Mouse (Mus musculus) B cell, adult 2 months (primary cell): ENCODE results near the gene Tmem240.
"Not testable (repeated sequence)": the region's sequence is repeated elsewhere in the genome, so short reads cannot be mapped to it uniquely, and the experiment has no call there.

Experiments
- DNase-seq, 2 experiments: peaks; one replicate each; pipeline ENCODE4 v3.0.0; 2022

Tmem240 gene

DNA sequence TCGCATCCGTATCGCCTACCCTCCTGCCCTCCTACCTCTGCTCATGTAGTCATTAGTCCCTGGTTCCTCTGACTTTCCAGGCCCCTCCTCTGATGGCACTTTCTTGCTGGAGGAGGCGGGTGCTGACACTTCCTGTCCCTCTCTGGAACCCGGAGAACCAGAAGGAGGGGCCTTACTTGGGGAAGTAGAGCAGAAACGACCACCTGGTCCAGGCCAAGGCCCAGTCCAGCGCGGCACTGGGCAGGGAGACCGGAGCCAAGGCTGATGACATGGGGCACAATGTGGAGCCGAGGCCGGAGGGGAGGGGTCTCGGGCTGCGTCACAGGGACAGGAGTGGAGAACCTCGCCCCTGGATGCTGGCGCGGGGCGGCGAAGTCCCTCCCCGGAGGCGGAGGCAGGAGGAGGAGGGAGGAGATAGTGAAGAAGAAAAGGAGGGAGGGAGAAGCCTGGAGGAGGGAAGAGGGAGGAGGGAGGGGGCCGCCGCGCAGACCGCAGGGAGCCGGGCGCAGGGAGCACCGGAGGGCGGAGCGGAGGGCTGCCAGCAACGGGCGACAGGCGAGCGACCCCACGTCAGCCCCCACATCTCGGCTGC, at the start of gene Tmem240:
Tmem240 (plus strand) TSS at position 451 of the 592 bp plus-strand sequence.
- peak; percentile 51 to 53 for DNase-seq

DNA sequence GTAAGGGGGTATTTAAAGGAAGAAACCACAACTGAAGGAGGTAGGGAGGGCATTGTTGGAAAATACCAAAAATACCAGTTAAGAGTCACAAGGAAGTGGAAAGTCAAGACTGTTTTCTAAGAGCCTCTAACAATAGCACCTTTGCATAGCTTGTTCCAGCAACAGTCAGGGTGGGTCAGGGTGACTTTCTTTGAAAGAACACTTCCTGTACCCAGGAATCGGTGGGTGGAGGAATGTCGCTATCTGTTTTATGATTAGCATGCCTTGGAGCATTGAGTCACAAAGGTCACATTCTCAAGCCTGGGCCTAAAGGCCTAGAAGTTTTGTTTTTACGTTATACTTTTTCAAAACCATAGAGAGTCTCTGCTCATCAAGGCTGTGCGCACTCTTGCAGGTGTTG, 46.8 kb upstream of the Tmem240 start:
- not testable (repeated sequence) for DNase-seq

DNA sequence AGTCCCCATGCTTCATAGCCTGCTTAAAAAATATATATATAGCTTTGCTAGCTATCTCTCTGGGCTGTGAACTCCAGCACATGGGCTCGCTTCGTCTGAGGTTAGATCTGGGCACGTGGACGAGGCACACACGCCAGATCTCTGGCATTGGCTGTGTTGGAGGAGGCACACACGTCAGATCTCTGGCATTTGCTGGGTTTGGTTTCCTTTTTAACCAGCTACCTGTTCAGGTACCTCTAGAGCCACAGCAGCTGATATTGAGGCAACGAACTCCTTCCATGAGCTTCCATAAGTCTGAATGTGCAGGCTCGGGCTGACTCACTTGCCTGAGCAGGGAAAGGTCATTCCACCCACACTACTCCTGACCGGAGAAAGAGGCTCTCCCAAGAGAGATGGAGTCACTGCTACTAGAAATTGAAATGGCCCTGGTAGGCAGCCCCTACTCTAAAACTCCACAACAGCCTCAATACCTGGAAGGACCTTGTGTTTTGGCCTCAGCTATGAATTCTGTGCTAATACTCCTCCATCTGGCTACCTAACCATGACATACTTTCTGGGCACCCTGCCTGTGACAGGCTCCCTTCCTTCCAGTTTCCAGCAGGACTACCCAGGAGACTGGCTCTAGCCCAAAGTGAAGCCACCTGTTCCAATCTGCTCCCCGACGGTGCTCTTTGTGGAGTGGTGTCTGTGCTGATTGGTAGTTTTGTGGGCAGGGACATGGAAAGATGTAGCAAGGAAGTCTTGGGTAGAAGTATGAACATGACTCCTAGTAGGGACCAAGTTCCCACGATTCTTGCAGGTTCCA, 43.8 kb upstream of the Tmem240 start:
- DNase-seq, result no peak

DNA sequence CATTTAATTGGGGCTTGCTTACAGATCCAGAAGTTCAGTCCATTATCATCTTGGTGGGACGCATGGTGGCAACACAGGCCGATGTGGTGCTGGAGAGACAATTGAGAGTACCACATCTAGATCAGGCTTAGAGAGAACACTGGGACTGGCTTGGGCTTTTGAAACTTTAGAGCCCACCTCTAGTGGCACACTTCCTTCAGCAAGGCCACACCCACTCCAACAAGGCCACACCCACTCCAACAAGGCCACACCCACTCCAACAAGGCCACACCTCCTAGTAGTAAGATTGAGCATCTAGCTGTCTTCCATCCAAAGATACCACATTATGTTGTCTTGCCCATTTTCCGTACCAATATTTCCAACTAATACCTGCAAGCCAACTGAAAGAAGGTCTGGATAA, 42.2 kb upstream of the Tmem240 start:
- peak; percentile 54 to 66 for DNase-seq

DNA sequence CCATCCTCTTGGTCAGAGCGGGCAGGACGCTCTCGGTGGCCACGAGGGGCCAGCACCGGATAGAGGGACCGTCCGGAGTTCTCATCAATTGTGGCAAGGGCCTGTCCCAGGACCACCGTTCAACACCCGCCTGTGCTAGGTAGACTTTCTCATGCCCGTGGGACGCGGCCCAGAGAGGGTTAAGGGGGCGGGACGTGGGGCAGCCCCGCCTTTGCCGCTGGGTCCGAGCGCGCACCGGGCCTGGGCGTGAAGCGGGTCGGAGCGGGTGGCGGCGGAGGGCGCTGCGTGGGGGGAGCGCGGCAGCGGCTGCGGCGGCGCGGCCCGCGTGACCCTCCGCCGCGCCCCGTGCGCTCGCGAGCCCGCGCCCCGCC, 40.5 kb upstream of the Tmem240 start, which contains the start of gene Fndc10:
Fndc10 (plus strand) TSS at position 232 of the 371 bp plus-strand sequence.
- DNase-seq, result peak; percentile 70 to 71

DNA sequence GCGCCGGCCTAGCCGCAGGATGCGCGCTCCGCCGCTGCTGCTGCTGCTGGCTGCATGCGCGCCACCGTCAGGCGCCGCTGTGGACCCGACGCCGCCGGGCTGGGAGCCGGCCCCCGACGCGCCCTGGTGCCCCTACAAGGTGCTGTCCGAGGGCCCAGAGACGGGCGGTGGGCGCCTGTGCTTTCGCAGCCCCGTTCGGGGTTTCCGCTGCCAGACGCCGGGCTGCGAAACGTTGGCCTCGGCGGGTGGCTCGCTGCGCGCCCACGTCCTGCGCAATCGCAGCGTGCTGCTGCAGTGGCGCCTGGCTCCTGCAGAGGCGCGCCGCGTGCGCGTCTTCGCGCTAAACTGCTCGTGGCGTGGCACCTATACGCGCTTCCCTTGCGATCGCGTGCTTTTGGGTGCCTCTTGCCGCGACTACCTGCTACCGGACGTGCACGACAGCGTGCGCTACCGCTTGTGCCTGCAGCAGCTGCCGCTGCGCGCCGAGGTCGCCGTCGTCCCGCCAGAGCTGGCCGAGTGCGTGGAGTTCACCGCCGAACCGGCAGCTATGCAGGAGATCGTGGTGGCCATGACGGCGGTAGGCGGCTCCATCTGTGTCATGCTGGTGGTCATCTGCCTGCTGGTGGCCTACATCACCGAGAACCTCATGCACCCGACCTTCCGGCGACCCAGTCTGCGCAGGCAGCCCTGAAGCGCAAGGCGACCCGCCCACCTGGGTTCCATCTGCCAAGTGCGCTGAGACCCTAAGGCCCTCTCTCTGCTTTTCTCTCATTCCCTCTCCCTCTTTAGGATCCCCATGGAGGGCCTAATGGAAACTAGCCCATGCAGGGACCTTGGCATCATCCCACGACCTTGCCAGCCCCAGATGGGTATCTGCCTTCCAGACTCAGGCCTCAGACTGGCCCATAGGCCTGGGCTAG, 39.9 kb upstream of the Tmem240 start:
- peak; percentile 73 to 79 for DNase-seq

DNA sequence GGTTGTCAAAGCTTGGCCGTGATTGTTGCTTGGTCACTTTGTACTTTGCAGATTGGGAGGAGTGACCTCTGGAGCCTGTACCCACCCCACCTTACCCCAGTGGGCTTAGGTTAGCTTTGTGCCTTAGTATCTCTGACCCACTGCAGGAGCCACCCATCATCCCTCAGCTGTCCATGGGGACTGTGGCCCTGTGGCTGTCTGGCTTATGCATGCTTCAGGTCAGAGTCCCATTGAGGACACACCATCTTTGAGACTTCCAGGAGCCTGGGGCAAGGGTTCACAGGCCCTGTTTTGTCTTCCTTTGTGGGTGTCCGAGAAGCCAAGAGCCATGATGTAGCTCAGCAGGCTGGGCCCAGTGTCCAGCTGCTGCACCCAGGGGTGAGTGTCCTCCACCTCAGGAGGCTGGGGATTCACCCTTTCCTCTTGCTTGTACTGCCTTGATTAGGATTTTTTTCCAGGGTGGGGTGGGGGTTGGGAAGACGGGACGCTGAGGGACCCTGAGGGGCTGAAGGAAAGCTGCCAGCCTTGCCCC, 39.0 kb upstream of the Tmem240 start:
- no peak for DNase-seq

DNA sequence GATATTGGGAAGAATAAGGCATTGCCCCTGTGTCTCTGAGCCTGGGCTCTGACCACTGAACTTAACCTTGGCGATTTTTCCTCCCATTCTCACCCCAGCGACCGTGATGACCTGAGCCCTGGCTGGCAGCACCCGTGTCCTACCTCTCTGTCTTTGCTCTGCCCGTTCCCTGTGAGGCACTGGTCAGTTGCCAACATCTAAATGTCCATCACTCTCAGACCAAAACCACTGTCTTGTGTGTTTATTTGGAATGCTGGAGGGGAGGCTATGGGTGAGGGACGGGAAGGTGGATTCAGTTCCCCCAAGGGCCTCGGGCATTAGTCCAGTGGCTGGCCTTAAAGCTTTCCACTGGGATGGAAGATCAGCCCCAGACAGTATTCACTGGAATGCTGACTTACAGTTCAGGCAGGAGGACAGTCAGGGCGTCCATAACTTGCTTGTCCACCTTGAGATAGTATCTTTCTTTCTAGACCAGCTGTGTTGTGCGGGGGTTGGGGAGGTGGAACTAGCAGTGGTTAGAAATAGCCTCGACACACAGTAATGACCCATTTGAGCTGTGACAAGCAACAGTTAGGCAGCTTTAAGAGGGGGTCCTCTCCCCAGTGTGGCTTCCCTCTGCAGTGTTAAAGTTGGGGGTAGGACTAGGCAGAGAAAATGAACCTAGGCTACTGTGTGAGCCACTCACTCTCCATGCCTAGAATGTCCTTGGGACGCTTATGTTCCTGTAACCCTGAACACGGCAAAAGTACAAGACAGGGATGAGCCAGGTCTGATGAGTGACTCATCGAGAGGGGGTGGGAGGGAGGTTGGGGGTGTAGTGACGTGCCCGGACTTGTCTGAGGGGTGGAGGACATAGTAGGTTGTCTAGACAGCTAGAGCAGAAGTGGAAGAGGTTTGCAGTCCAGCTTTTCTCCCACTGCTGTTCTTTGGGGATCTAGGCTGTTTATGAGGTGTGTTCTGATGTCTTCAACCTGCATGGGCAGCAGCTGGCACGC, 38.0 kb upstream of the Tmem240 start:
- DNase-seq, result no peak

DNA sequence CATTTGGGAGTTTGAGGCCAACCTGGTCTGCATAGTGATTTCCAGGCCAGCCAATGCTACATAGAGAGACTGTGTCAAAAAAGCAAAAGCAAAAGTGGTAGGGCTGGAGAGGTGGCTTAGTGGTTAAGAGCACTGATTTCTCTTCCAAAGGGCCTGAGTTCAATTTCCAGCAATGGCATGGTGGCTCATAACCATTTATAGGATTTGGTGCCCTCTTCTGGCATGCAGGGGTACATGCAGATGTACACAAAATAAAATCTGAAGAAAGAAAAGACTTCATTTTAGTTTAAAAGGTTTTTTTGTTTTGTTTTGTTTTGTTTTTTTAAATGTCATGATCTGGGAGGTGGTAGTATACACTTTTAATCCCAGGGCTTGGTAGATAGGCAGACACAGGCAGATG, 34.2 kb upstream of the Tmem240 start:
- peak; percentile 40 to 45 for DNase-seq

DNA sequence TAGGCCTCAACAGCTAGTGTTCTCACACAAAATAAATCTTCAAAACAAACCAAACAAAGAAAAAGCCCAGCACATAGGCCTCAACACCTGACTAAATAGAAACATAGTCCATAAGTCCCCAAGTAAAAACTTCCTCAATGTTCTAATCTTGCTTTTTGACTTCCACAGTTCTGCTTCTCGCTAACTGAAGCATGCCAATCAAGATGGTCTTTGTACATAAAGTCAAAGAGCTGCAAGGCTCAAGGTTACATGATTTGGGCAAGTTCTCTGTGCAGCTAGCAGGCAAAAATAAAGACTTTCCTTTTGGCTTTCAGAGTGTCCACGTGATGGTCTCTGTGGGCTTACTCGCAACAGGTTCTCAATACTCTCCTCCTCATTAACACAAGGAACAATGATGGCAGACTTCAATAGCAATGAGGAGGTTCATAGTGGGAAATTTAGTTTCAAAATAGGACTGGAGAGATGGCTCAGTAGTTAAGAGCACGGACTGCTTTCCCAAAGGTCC, 31.1 kb upstream of the Tmem240 start:
- DNase-seq, result no peak

DNA sequence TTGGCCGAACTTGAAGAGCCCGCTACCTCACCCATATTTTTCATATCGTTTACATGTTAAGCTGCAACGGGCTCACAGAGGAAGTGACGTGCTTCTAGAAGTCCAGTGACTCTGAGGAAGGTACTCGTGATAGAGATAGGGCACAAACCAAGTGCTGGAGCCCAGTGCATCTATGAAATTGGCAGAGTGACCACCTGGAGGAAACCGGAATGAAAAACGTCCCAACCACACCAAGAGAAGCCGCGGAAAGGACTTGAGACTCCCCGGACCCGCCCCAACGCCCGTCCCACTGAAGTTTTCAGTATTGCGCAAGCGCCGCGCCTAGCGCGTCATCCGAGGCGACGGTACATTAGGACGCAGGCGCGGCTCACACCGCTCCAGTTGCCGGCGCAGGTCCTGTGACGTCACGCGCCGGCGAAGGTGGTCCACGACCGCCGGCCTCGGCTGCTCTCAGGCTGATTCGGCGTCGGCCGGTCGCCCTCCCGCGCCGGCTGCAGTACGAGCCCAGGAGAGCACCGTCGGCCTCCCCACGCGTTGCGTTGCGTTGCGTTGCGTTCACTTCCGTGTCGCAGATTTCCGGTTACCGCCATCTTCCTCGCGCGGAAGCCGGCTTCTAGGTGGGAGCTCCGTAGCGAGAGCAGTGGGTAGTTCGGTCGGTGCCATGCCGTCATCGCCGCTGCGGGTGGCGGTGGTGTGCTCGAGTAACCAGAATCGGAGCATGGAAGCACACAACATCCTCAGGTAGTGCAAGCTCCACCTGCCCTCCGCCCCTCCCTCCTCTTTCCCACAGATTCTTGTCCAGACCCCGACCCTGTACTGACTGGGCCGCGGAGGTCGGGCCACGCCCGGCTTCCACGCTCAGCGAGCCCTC, 29.6 kb upstream of the Tmem240 start, which contains the start of gene Ssu72:
Ssu72 (plus strand) TSS at position 80 of the 871 bp plus-strand sequence.
- peak; percentile 93 to 96 for DNase-seq

DNA sequence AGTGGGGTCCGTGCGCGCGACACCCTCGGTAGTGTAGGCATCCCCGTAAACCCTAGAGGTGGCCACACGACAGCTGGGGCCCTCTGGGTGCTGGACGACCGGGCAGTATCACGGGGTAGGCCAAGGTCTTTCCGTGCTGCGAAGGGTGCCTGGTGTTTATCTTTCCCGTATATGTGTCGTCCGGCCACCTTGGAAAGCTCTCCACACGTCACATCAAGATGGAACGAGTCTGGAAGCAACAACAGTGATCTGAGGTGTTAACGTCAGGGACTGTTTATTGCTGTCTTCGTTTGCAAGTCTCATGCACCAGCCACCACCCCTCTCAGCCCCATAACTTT, 29.0 kb upstream of the Tmem240 start:
- DNase-seq, result no peak

DNA sequence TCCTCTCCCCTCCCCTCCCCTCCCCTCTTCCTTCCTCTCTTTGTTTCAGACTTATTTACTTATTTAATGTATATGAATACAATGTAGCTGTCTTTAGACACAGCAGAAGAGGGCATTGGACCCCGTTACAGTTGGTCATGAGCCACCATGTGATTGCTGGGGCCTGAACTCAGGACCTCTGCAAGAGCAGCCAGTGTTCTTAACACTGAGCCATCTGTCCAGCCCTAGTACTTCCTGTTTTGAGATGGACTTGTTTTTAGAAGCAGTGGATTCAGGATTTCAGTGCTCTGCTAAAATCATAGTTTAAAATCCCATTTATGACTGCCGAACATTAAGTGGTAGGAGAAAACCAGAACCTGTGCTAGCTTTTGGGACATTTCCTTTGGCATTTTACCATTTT, 26.0 kb upstream of the Tmem240 start:
- DNase-seq, result no peak

DNA sequence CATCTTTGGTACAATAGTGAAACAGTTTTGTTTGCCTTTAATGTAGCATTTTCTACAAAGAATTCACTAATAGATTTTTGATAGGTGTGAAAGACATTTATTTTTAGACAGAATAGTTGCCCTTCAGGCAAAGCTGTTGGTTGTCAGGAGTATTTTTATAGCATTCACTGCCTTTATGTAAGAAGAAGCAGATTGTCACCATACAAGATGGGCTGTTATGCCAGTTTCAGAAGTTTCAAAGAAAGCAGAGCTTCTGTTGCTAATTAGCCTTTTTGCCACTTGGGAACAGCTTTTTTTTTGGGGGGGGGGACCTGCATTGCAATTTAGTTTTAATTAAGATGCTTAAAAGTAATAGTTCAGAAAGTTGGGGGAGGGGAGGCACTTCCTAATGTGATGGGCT, 25.6 kb upstream of the Tmem240 start:
- DNase-seq, result no peak

DNA sequence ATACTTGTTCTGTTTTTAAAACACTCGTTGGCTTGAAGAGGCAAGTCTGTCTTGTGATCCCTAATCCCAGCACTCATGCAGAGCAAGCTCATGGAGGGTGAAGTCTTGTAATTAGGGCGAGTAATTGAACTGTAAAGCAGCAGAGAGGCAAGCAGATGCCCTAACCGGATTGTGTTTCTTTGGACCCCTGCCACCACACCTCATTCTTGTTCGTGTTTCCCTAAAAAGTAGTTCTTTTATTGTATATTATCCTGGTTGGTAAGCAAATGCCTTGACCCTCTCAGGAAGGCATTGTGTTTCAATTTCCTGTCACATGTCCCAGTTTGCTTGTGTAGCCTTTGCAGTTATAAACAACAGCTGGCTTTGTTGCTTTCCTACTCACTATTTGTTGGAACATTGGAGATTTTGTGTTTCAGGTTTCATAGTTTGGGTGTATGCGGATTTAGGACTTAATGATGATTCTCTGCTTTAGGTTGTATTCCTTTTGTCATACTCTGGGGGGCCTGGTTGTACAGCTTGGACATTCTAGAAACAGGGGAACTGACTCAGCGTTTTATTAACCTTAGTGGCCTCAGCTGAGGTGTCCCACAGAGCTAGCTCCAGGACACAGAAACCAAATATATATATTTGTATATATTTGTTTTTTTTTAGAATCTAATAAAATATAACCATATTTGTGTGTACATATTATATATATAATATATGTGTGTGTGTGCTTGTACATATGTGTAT, 23.9 kb upstream of the Tmem240 start:
- no peak for DNase-seq

DNA sequence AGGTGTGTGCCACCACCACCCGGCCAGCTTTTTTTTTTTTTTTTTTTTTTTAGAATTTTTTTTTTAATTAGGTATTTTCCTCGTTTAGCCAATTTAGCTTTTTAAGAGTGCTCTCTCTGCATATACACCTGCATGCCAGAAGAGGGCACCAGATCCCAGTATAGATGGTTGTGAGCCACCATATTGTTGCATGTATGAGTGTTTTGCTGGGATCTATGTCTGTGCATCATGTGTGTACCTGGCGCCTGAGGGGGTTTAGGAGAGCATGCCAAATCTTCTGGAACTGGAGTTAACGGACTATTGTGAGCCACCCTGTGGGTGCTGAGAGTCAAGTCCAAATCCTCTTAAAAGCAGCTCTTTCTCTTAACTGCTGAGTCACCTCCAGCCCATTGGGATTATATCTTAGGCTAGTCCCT, 12.9 kb upstream of the Tmem240 start:
- DNase-seq, result peak; percentile 58 to 64

DNA sequence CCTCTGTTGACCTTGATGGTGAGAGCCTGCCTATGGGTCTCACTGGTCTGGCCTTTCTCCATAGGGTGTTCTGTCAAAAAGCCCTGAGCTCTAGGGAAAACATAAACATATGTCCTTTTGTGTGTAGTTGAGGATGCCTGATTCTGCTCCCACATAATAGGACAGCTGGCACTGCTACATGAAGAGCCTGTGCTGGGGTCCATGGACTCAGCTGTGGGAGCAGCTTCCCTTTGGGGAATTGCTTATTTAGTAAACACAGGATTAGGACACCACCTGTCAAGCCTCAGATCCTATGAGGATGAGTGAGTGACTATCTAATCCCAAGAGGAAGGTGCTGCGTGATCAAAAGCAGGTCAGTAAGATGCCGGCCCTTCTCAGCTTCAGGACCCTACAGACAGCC, 6.6 kb upstream of the Tmem240 start:
- DNase-seq, result no peak

DNA sequence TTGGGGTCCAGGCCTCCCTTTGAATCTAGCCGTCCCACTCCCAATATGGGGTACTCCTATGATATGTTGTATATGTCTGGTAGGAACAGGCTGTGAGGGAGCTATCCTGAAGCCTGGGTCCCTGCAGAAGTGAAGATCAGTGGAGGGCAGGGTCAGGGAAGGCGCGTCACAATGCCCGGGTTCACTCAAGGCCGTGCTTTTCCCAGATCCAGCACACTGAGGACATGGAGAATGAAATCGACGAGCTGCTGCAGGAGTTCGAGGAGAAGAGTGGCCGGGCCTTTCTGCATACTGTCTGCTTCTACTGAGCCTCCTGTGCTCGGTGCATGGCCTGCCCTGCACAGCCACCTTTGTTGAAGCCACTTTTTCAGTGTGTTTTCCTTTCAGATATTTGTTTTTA, 1.3 kb upstream of the Tmem240 start:
- DNase-seq, result no peak

DNA sequence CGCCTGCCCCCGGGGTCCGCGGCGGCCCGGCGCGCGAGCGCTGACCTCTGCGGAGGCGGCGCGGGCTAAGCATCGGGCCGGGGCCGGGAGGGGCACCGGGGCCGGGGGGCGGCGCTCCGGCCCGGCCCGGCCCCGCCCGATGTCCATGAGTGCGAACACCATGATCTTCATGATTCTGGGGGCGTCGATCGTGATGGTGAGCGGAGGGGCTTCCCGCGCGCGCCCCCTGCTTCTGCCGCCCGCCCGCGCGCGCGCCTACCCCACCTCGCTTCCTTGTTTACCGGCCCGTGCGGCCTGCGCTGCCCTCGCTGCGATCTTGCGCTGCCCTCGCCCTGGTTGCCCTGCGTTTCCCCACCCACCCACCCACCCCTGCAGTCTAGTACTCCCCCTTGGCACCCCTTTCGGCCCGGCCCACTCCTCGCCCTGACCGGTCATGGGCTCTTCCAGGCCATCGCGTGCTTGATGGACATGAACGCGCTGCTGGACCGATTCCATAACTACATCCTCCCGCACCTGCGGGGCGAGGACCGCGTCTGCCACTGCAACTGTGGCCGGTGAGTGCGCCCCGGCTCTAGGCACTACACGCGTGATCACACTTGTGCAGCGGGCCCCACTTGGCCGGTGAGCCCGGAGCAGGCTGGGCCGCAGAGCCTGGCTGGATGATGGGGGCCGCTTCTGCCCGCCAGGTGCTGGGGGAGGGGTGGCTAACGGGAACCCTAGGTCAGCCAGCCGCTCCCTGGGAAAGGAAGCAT, 527 bp downstream of the Tmem240 start:
- DNase-seq, result peak; percentile 45 to 46
